Mouse (Mus musculus) lung, postnatal 14 days (tissue): Measurements from ENCODE around the gene Psmf1.

Experiments
- DNase-seq: peaks from one replicate; pipeline ENCODE4 v3.0.0; 2021

The Psmf1 gene

DNA sequence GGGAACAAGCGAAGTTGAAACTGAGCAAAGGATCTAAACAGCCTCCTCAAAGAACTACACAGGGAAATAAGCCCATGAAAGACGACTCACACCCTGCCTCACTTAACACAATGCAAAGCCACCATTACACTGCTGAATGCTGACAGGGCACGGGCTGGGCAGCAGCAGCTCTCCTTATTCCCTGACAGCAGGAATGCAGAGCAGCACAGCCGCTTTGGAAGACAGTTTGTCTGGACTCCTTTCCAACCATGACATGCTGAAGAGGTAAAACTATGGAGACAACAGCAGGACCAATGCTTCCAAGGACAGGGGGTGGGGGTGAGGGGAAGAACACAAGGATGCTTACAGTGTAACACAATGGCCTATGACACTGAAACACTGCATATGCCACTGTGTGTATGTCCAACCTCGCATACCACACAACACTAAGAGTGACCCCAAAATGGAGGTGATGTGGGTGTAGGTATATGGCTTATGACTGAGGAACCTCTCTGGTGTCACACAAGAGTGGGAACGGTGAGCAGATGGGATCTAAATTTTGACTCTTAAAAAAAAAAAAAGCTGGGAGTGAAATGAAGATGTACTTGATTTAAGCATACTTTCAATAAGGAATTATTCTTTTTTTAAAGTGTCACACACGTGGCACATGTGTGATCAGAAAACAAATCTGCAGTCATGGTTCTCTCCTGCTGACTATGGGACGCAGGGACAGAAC, 10.7 kb downstream of the Psmf1 start:
- DNase-seq: no peak

DNA sequence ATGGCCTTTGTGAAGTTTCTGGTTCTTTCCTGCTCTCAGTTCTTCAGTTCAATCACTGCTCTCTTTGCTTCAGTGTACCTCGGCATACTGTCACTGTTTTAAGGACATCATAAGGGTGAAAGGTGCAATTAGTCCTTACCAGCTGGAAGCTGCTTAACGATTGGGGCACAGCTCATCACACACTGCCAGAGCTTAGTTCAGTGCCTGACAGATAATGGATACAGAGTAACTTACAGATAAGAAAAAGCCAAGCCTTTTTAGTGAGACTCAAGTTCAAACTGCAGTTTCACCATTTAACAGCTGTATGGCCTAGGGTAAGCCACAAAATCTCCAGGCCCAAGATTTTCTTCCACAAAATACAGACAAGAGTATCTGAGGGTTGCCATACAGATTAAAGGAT, 19.9 kb downstream of the Psmf1 start:
- no peak for DNase-seq

DNA sequence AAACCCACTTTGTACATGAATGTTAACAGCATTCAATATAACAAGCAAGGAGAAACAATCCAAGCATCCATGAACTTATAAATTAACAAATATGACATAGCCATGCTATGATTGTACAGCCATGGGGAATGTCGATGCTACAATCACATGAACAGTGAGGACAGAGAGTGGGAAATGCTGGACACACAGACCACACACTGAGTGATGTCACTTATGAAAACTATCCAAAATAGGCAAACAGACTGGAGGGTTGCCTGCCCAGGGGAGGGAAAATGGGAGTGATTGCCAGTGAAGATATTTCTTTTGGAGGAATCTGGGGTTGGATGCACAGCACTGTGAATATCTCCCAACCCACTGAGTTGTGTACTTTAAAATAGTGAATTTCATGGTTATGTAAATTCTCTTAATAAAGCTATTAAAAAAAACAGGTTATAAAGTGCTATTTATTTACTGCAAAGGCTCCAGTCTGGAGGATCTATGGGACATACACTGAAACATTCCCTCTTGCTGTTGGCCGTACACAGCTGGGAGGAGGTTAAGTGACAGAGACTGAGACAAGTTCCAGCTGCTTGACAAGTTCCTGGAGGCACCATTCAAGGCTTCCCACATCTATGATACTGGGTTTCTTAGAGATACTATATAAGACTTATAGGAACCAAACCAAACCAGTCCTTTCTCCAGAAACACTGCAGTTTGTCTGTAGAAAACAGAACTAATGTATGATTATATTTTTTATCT, 27.5 kb downstream of the Psmf1 start:
- DNase-seq: no peak

DNA sequence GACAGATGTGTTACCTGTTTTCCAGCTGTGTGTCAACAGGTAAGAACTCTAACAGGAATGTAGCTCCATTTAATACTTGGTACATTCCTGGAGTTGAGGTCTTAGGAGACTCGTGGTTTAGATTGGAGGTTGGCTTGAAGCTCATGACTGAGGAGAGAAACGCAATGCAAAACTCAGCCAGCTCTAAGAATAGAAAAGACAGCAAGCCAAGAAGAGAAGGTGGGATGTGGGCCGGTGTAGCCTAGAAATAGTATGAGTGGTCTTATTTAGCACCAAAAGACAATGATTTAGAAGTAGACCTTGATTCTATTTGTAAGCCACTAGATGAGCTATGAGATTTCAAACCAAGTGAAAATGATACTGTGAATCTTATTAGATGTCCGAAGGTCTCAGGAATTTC, 28.5 kb downstream of the Psmf1 start:
- no peak for DNase-seq

- peak; percentile 19 for DNase-seq
Observed at GRCm38 (mm10) chr2:151712647-151713046, 31.3 kb downstream of the Psmf1 start.

GRCm38 (mm10) chr2:151702851-151703190, 41.2 kb downstream of the Psmf1 start:
- DNase-seq: no peak

DNA sequence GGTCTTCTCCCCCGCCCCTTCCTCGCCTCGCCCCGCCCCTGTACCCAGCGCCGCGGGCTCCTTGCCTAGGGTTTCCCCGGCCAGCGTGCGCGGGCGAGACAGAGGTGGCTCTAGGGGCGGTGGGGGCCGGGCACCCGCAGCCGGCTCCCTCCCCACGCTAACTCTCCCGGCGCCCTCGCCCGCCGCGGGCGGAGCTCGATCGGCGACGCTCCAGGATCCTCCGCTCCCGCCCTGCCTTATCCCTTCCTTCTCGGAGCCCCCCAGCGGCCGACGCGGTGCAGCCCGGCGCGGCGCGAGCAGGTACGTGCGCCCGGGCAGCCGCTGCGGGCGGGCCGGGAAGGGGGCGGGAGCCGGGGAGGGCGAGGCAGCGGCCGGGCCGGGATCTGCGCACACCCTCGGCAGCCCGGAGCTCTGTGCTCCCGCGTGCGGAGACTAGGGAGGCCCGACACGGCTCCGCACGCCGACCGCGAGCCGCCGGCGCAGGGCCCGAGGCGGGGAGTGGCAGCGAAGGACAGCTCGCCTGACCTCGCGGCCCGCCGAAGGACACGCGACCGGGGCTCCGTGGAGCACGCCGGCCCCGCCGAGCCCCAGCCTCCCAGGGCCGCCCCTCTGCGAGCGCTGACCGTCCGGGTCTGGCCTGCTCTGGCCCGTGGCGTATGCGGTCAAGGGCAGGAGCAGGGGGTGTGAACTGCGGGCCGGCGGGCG, 41.7 kb downstream of the Psmf1 start:
- peak; percentile 33 for DNase-seq

DNA sequence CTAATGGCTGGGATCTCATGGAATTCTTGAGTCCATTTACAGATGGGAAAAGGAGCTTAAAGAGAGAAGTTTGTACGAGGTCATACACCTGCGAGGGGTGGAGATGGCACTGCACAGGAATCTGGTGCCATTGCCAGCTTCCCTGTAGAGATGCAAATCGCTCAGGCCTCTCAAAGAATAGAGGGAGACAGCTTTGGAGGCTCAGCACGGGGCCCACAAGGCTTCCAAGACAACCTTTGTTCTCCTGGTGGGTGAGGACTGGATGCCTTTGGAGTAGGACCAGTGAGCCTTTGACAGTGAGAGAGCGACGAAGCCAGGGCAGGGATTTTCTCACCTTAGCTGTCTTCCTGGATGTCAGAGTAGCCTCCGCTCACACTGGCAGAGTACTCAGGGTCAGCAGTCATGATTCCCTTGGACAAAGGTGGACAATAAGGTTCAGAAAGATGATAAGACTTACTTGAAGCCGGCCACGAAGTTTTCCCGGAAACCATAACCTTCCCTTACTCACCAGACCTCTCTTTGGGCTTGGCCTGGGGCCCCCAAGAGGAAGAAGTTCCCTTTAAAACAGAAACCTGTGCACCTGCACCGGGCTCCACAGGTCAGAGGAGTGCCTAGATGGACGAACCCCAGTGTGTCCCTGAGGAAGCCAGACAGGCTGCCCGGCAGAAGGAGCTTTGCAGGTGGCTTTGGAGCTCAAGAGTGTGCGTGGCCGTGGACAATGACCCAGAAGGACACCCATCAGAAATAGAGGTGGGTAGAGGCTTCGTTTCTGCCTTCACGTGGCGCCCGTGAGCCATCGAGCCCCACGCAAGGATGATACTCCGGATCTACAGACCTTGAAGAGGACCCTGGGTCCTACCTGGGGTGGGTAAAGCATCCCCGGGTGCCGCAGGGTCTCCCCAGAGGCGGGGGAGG, 42.5 kb downstream of the Psmf1 start, which contains the start of gene Tmem74b:
TSS of gene Tmem74b (plus strand) at position 778 of the 915 bp plus-strand sequence.
- DNase-seq: no peak

DNA sequence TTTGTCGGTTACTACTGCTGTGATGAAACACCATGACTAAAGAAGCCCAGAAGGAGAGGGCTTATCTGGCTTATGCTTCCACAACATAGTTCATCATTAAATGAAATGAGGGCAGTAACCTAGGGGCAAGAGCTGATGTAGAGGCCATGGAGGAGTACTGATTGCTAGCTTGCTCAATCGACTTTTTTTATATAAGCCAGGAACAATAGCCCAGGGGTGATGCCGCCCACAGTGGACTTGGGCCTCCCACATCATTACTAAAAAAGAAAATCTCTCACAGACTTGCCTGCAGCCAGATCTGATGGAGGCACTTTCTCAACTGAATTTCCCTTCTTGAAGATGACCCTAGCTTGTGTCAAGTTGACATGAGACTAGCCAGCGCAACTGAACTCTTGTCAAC, 61.0 kb downstream of the Psmf1 start:
- no peak for DNase-seq

DNA sequence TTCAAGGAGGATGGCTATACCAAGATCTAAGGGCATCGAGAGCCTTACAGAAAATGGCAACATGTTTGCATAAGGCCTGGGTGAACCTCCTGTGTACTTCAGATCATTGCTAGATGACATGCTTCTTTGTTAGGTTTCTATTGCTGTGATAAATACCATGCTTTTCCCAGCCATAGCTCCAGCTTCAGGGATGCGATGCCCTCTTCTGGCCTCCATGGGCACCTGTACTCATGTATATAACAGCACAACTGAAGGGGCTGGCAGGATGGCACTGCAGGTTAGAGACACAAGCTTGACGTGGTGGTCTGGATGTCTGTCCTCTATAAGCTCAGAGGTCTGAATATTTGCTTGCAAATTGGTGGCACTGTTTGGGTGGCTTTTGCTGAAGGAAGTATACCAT, 61.6 kb downstream of the Psmf1 start:
- no peak for DNase-seq

GRCm38 (mm10) chr2:151676234-151676633, 67.8 kb downstream of the Psmf1 start:
- DNase-seq: no peak

- no peak for DNase-seq
Observed at GRCm38 (mm10) chr2:151670968-151671329, 73.0 kb downstream of the Psmf1 start.

- no peak for DNase-seq
Observed at GRCm38 (mm10) chr2:151670026-151670967, 73.7 kb downstream of the Psmf1 start.

GRCm38 (mm10) chr2:151668433-151668832, 75.6 kb downstream of the Psmf1 start, which contains the start of gene Rad21l:
TSS of gene Rad21l (minus strand) at chr2:151668533.
- no peak for DNase-seq
